Mouse (Mus musculus): Measurements from ENCODE around the gene Cmss1. TPM values are rescaled to one million over a fixed set of nuclear protein-coding genes. Genes with fewer than 3 reads are reported as not detected.
A peak's percentile ranks its signal among the peaks of the same experiment; 100 is the strongest.

Cmss1 gene
- polyA plus RNA-seq, 1 experiment from 2014 or later = 57.2 TPM

GRCm38 (mm10) chr16:57420773-57421556 lies 185.7 kb downstream of the Cmss1 start:
- no peak overlapping the region for H3K4me3 ChIP-seq
- H3K9ac ChIP-seq = no peak overlapping the region
- H3K9me3 ChIP-seq = no peaks in the 10 kb centered on the region
- no peaks in the 10 kb centered on the region for H3K27me3 ChIP-seq
- H3K36me3 ChIP-seq = no peaks in the 10 kb centered on the region
- 55% methylated on average over 8 of the region's 8 CpGs for WGBS
- peaks cover 39% of the 10 kb centered on the region for H3K4me1 ChIP-seq
- no peak overlapping the region for H3K27ac ChIP-seq
- no peak for ATAC-seq (ENCODE audit: insufficient number of reproducible peaks, insufficient read depth, low FRiP score, low TSS enrichment, low read depth)
- H3K4me2 ChIP-seq = no peak overlapping the region

GRCm38 (mm10) chr16:57419881-57420280 lies 186.8 kb downstream of the Cmss1 start:
- no peaks in the 10 kb centered on the region for H3K27me3 ChIP-seq
- no peak overlapping the region for H3K4me3 ChIP-seq
- H3K27ac ChIP-seq = no peak overlapping the region
- 0 out of 2 replicates have a peak, but pooled peaks cover 3% of the 10 kb centered on the region for H3K9me3 ChIP-seq
- H3K36me3 ChIP-seq = no peaks in the 10 kb centered on the region
- 88% methylated on average over 5 of the region's 5 CpGs for whole genome bisulfite sequencing
- H3K4me2 ChIP-seq = no peak overlapping the region
- H3K4me1 ChIP-seq = peaks cover 41% of the 10 kb centered on the region
- no peak for ATAC-seq (ENCODE audit: insufficient number of reproducible peaks, insufficient read depth, low FRiP score, low TSS enrichment, low read depth)
- no peak overlapping the region for H3K9ac ChIP-seq

DNA sequence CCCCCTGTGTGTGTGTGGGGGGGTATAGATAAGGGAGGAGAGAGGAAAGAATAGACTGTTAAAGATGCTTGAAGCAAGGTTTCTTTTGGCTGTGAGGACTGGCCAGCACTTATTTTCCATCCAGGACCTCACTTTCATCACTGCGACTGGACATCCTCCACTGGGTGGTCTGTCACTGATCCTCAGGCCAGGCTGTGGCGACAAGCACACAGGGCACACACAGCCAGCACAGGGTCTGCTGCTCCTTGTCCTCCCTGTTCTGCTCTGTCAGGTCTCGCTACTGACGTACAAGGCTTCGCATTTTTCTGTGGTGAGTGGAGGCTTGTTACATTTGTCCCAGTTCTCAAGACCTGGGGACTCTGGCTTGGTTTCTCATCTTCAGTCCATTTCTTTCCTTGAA lies 187.3 kb downstream of the Cmss1 start:
- H3K27ac ChIP-seq = no peak overlapping the region
- ATAC-seq (ENCODE audit: insufficient number of reproducible peaks, insufficient read depth, low FRiP score, low TSS enrichment, low read depth) = no peak
- no peak overlapping the region for H3K4me3 ChIP-seq
- peaks cover 41% of the 10 kb centered on the region for H3K4me1 ChIP-seq
- H3K9ac ChIP-seq = no peak overlapping the region
- H3K4me2 ChIP-seq = no peak overlapping the region
- WGBS = 73% methylated on average over 5 of the region's 5 CpGs
- H3K36me3 ChIP-seq = no peaks in the 10 kb centered on the region
- no peaks in the 10 kb centered on the region for H3K27me3 ChIP-seq
- H3K9me3 ChIP-seq = 0 out of 2 replicates have a peak, but pooled peaks cover 6% of the 10 kb centered on the region

DNA sequence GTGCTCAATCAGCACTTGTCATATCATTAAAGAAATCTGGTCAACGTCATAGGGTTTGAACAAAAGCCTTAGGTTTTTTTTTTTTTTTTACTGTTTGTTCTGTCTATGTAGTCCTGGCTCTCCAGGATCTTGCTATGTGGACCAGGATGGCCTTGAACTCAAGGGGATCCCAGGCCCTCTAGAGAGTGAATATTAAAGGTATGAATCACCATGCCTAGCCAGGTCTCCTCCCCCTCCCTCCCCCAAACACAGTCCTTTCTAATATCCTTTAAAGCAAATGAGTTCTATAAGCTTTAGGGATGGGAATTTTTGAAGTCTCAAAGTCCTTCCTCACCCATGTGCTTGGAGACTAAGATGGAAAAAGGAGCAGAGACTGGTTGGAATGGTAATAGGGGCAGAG lies 188.7 kb downstream of the Cmss1 start:
- no peaks in the 10 kb centered on the region for H3K27me3 ChIP-seq
- no peak overlapping the region for H3K4me2 ChIP-seq
- no peaks in the 10 kb centered on the region for H3K36me3 ChIP-seq
- peaks cover 44% of the 10 kb centered on the region for H3K4me1 ChIP-seq
- H3K9ac ChIP-seq = no peak overlapping the region
- 70% methylated on average over 1 of the region's 1 CpGs for WGBS
- ATAC-seq (ENCODE audit: insufficient number of reproducible peaks, insufficient read depth, low FRiP score, low TSS enrichment, low read depth) = no peak
- 0 out of 2 replicates have a peak, but pooled peaks cover 6% of the 10 kb centered on the region for H3K9me3 ChIP-seq
- H3K4me3 ChIP-seq = no peak overlapping the region
- no peak overlapping the region for H3K27ac ChIP-seq

GRCm38 (mm10) chr16:57417017-57417416 lies 189.6 kb downstream of the Cmss1 start:
- no peaks in the 10 kb centered on the region for H3K36me3 ChIP-seq
- H3K4me1 ChIP-seq = peaks cover 47% of the 10 kb centered on the region
- no peaks in the 10 kb centered on the region for H3K27me3 ChIP-seq
- H3K4me3 ChIP-seq = no peak overlapping the region
- 70% methylated on average over 9 of the region's 9 CpGs for WGBS
- ATAC-seq (ENCODE audit: insufficient number of reproducible peaks, insufficient read depth, low FRiP score, low TSS enrichment, low read depth) = no peak
- H3K27ac ChIP-seq = no peak overlapping the region
- 0 out of 2 replicates have a peak, but pooled peaks cover 6% of the 10 kb centered on the region for H3K9me3 ChIP-seq
- H3K4me2 ChIP-seq = no peak overlapping the region
- H3K9ac ChIP-seq = no peak overlapping the region

DNA sequence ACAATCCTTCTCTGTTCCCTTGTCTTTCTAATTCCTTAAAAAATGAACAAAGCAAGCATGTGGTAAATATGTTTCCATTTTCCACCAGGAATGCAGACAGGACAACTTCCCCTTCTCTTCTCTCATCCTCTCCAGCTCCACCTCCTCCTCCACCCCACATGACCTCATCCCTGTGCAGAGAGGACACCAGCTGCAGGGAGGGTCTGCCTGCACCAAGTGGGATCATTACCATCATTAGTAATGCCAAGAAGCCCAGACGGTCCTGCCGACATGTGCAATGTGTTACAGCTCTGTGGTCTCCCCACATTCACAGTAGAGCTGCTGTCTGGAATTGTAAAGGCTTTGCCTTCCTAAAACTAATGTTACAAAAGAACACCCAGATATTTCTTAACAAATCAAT lies 190.6 kb downstream of the Cmss1 start:
- 22% methylated on average over 2 of the region's 2 CpGs for WGBS
- Histone ChIP-seq H3K27ac (peak overlapping the region; percentile 48; the same call in 1 of the 2 replicates), H3K4me3 (no peak overlapping the region), H3K27me3 (no peaks in the 10 kb centered on the region), H3K9ac (no peak overlapping the region), H3K36me3 (no peaks in the 10 kb centered on the region), H3K4me2 (no peak overlapping the region), H3K9me3 (0 out of 2 replicates have a peak, but pooled peaks cover 6% of the 10 kb centered on the region), H3K4me1 (peaks cover 42% of the 10 kb centered on the region)
- ATAC-seq (ENCODE audit: insufficient number of reproducible peaks, insufficient read depth, low FRiP score, low TSS enrichment, low read depth) = no peak; the same call in 1 of the 2 replicates

- Histone ChIP-seq H3K9ac (no peak overlapping the region), H3K27ac (peak overlapping the region; percentile 11; the same call in 1 of the 2 replicates), H3K4me1 (peaks cover 38% of the 10 kb centered on the region), H3K4me3 (no peak overlapping the region), H3K4me2 (no peak overlapping the region), H3K36me3 (no peaks in the 10 kb centered on the region), H3K9me3 (0 out of 2 replicates have a peak, but pooled peaks cover 6% of the 10 kb centered on the region), H3K27me3 (no peaks in the 10 kb centered on the region)
- no peak for ATAC-seq (ENCODE audit: insufficient number of reproducible peaks, insufficient read depth, low FRiP score, low TSS enrichment, low read depth)
- WGBS = 27% methylated on average over 4 of the region's 4 CpGs
Measured at GRCm38 (mm10) chr16:57412766-57413165, 193.9 kb downstream of the Cmss1 start.

DNA sequence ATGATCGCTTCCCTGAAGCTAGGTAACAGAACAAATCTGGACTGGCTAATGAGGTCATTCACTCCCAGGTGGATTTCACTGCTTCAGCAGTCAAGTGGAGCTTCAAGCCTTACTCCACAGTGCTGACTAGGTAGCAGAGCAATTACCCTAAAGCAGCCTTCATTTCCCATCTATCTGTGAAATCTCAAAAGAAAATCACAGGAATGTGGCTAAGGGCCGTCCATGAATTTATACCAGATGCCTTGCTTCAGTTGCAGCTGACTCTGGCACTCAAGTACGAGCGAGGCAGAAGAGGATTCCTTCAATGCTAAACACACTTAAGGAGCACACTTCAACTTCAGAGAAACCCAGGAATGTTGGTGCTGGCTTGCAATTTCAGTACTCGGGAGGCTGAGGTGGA lies 202.8 kb downstream of the Cmss1 start:
- Histone ChIP-seq H3K4me1 (peaks cover 54% of the 10 kb centered on the region), H3K27ac (peak overlapping the region; percentile 71), H3K9me3 (no peaks in the 10 kb centered on the region), H3K27me3 (no peaks in the 10 kb centered on the region), H3K4me2 (no peak overlapping the region), H3K4me3 (no peak overlapping the region), H3K9ac (no peak overlapping the region), H3K36me3 (no peaks in the 10 kb centered on the region)
- WGBS = 26% methylated on average over 5 of the region's 5 CpGs
- ATAC-seq (ENCODE audit: insufficient number of reproducible peaks, insufficient read depth, low FRiP score, low TSS enrichment, low read depth) = no peak

DNA sequence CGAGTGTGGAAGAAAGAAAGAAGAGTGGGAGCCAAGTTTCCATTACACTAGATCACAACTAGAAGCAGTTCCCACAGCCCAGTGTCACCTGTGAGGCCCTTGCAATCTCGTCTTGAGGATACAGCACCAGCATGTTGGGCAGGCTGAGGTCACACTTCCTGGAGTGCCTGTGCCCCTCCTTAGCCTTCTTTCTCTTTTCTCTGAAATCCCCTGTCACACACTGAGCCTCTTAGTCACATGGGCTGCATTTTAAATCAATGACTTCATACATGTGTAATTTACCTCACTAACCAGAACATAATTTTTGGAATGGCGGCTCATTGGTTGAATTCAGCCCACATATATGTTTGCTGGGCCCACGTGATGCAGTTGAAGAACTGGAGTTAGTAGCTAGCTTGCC lies 203.8 kb downstream of the Cmss1 start:
- no peak overlapping the region for H3K4me3 ChIP-seq
- H3K9me3 ChIP-seq = no peaks in the 10 kb centered on the region
- H3K27me3 ChIP-seq = no peaks in the 10 kb centered on the region
- no peak overlapping the region for H3K4me2 ChIP-seq
- H3K9ac ChIP-seq = no peak overlapping the region
- ATAC-seq (ENCODE audit: insufficient number of reproducible peaks, insufficient read depth, low FRiP score, low TSS enrichment, low read depth) = no peak
- no peak overlapping the region for H3K27ac ChIP-seq
- 77% methylated on average over 4 of the region's 4 CpGs for WGBS
- peaks cover 61% of the 10 kb centered on the region for H3K4me1 ChIP-seq
- H3K36me3 ChIP-seq = no peaks in the 10 kb centered on the region

DNA sequence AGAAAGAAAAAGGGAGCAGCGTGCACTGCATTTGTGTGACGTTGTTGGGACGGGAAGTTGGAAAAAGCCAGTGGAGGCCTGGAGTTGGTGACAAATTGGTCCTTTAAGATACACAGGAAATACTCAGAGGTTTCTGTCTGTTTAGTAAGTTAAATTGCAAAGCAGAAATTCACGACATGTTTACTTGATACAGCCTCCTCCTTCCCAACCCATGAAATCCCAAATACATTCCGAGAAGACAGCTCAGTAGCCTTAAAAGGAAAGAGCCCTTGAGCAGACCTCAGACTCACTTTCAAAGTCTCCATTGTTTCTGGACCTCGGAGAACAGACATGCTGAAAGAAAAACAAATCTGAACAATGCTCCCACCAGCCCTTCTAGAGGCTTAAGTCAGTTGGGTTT lies 205.0 kb downstream of the Cmss1 start:
- Histone ChIP-seq H3K27me3 (no peaks in the 10 kb centered on the region), H3K4me3 (no peak overlapping the region), H3K4me1 (peaks cover 63% of the 10 kb centered on the region), H3K9me3 (no peaks in the 10 kb centered on the region), H3K9ac (no peak overlapping the region), H3K4me2 (no peak overlapping the region), H3K27ac (0 out of 2 replicates have a peak overlapping the region, but pooled peaks have one; percentile 29), H3K36me3 (no peaks in the 10 kb centered on the region)
- ATAC-seq (ENCODE audit: insufficient number of reproducible peaks, insufficient read depth, low FRiP score, low TSS enrichment, low read depth) = no peak
- 30% methylated on average over 6 of the region's 6 CpGs for WGBS

DNA sequence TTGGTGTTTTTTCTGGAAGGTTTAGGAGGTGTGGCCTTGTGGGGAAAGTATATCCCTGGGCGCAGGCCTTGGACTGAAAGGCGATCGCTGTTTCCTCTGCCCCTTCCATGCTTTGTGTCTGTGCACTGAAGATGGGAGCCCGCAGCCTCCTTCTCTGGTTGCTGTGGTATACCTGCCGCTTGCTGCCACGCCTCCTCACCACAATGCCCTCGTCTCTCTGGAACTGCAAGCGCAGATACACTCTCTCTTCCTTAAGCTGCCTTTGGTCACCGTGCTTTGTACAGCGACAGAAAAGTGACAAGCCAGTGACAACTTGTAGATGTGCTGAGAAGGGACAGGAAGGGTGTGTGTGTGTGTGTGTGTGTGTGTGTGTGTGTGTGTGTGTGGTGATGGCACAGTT lies 207.1 kb downstream of the Cmss1 start:
- no peak overlapping the region for H3K27ac ChIP-seq
- H3K36me3 ChIP-seq = no peaks in the 10 kb centered on the region
- no peak overlapping the region for H3K4me3 ChIP-seq
- no peaks in the 10 kb centered on the region for H3K27me3 ChIP-seq
- no peak overlapping the region for H3K4me2 ChIP-seq
- no peak for ATAC-seq (ENCODE audit: insufficient number of reproducible peaks, insufficient read depth, low FRiP score, low TSS enrichment, low read depth)
- H3K9ac ChIP-seq = no peak overlapping the region
- 72% methylated on average over 10 of the region's 10 CpGs for WGBS
- no peaks in the 10 kb centered on the region for H3K9me3 ChIP-seq
- H3K4me1 ChIP-seq = peaks cover 53% of the 10 kb centered on the region

Measured in embryonic facial prominence, embryonic 13.5 days (tissue).